Mouse (Mus musculus) CH12.LX (cell line): ENCODE results near the gene Abcb10. TPM values are rescaled to one million over a fixed set of nuclear protein-coding genes. Genes with fewer than 3 reads are reported as not detected.
A peak's percentile ranks its signal among the peaks of the same experiment; 100 is the strongest.
"Not testable (repeated sequence)": the region's sequence is repeated elsewhere in the genome, so short reads cannot be mapped to it uniquely, and the experiment has no call there.

Experiments used
- DNase-seq: peaks from one replicate; pipeline ENCODE4 v3.0.0-alpha.2; 2013; ENCODE audit errors: extremely low read depth
- H3K27ac ChIP-seq: 2 replicates; pipeline ENCODE4 v1.5.1; 2012; ENCODE audit warnings: low read depth, mild to moderate bottlenecking, control low read depth, moderate library complexity; ENCODE audit not compliant: insufficient read depth
- H3K27me3 ChIP-seq: replicated peaks from 2 replicates; pipeline ENCODE3; 2012; ENCODE audit warnings: inconsistent platforms
- H3K36me3 ChIP-seq, 2 experiments: replicated peaks in 1 of 2; 2 replicates each; pipeline versions ENCODE3 to v1.6.1; 2012; ENCODE audit warnings: inconsistent platforms in 1 of 2, low read length in 1 of 2, mild to moderate bottlenecking in 1 of 2, mixed read lengths in 1 of 2, moderate library complexity in 1 of 2; ENCODE audit not compliant: control insufficient read depth in 1 of 2, insufficient read depth in 1 of 2
- H3K4me1 ChIP-seq, 2 experiments: 2 replicates each; pipeline ENCODE4 v1.6.1; 2012; ENCODE audit warnings: inconsistent platforms in 1 of 2, moderate library complexity in 1 of 2; ENCODE audit not compliant: insufficient read depth in 2 of 2, control insufficient read depth in 1 of 2
- H3K4me2 ChIP-seq: 2 replicates; pipeline ENCODE4 v1.6.1; 2012; ENCODE audit warnings: low read depth, mild to moderate bottlenecking, control low read depth; ENCODE audit not compliant: poor library complexity, insufficient read depth, severe bottlenecking
- H3K4me3 ChIP-seq, 3 experiments: fragments of 150-350 bp in 1 of 3; sonication (generic) in 1 of 3; replicated peaks in 1 of 3; 2 replicates each; pipeline versions ENCODE3 to v1.5.1; 2011 to 2012; ENCODE audit warnings: low read depth in 2 of 3, low read length in 2 of 3, mild to moderate bottlenecking in 2 of 3, moderate library complexity in 2 of 3, control low read depth in 1 of 3, improper control_type of control experiment in 1 of 3, inconsistent platforms in 1 of 3, mixed read lengths in 1 of 3; ENCODE audit not compliant: poor library complexity in 1 of 3
- H3K79me2 ChIP-seq: replicated peaks from 2 replicates; pipeline ENCODE4 v1.6.1; 2012; ENCODE audit warnings: mild to moderate bottlenecking, moderate library complexity; ENCODE audit not compliant: control insufficient read depth, poor library complexity, insufficient read depth, severe bottlenecking; ENCODE audit errors: extremely low read depth
- H3K9ac ChIP-seq: 2 replicates; pipeline ENCODE4 v1.6.1; 2012; ENCODE audit warnings: low read depth, mild to moderate bottlenecking, control low read depth, moderate library complexity; ENCODE audit not compliant: insufficient read depth
- H3K9me3 ChIP-seq: replicated peaks from 2 replicates; pipeline ENCODE3; 2012; ENCODE audit warnings: low read length, inconsistent platforms, mixed read lengths
- CHD2 ChIP-seq: IDR thresholded peaks from 2 replicates; pipeline ENCODE4 v1.6.1; 2011; ENCODE audit warnings: low read length, improper control_type of control experiment
- CTCF ChIP-seq, 2 experiments: IDR thresholded peaks in 1 of 2; conservative IDR thresholded peaks in 1 of 2; 2 replicates each; pipeline ENCODE4 v1.5.1; 2011 to 2012; ENCODE audit warnings: low read depth in 2 of 2, low read length in 2 of 2, improper control_type of control experiment in 1 of 2, inconsistent platforms in 1 of 2, mild to moderate bottlenecking in 1 of 2, moderate library complexity in 1 of 2
- ELF1 ChIP-seq: IDR thresholded peaks from 2 replicates; pipeline ENCODE4 v1.6.1; 2014; ENCODE audit warnings: low read depth, mild to moderate bottlenecking, inconsistent platforms, low read length, improper control_type of control experiment
- ETS1 ChIP-seq: conservative IDR thresholded peaks from 2 replicates; pipeline ENCODE4 v1.6.1; 2012; ENCODE audit warnings: low read depth, mild to moderate bottlenecking, inconsistent platforms, low read length, improper control_type of control experiment, moderate library complexity
- JUN ChIP-seq: IDR thresholded peaks from 2 replicates; pipeline ENCODE4 v1.6.1; 2011; ENCODE audit warnings: low read depth, mild to moderate bottlenecking, low read length, improper control_type of control experiment, moderate library complexity; ENCODE audit not compliant: insufficient read depth
- KAT2A ChIP-seq: IDR thresholded peaks from 2 replicates; pipeline ENCODE4 v1.6.1; 2012; ENCODE audit warnings: low read length, improper control_type of control experiment, inconsistent platforms; ENCODE audit not compliant: insufficient replicate concordance
- MAFK ChIP-seq: IDR thresholded peaks from 2 replicates; pipeline ENCODE4 v1.6.1; 2011; ENCODE audit warnings: low read length, improper control_type of control experiment; ENCODE audit not compliant: insufficient replicate concordance
- MAX ChIP-seq: IDR thresholded peaks from 2 replicates; pipeline ENCODE4 v1.6.1; 2011; ENCODE audit warnings: low read length, improper control_type of control experiment
- MXI1 ChIP-seq: IDR thresholded peaks from 2 replicates; pipeline ENCODE4 v1.6.1; 2011; ENCODE audit warnings: mild to moderate bottlenecking, low read depth, low read length, improper control_type of control experiment
- SMC3 ChIP-seq: IDR thresholded peaks from 2 replicates; pipeline ENCODE4 v1.6.1; 2011; ENCODE audit warnings: low read depth, low read length, improper control_type of control experiment
- dilution Hi-C: fragments of 300-500 bp; cut with MboI; formaldehyde crosslinking; loops from 2 replicates; pipeline ENCODE4 v1.14.3; 2020; ENCODE audit warnings: low sequenced_read_pairs; ENCODE audit not compliant: extremely low pct_unique_long_range_greater_than_20kb, extremely low pct_ligation_motif_present
- in situ Hi-C: fragments of 300-500 bp; cut with MboI; formaldehyde crosslinking; loops from 3 replicates; pipeline ENCODE4 v1.14.3; 2019; ENCODE audit warnings: low sequenced_read_pairs, low pct_ligation_motif_present, low pct_unique_long_range_greater_than_20kb, mixed read lengths
- polyA plus RNA-seq: library from polyadenylated mRNA; unstranded; fragments of >175 nt; gene quantifications from 2 replicates; pipeline ENCODE4 v1.2.1, GENCODE M21; 2012; ENCODE audit warnings: low read depth; ENCODE audit not compliant: insufficient read length
- total RNA-seq, 2 experiments: library from RNA; depleted of rRNA; stranded (reverse); fragments of 300-350 nt in 1 of 2; fragments of >200 nt in 1 of 2; gene quantifications; 2 replicates each; pipeline ENCODE4 v1.2.3; 2012 to 2014

Gene Abcb10
- total and polyA plus RNA-seq, 3 experiments, result 8.0 to 8.5 (median 8.1) TPM

DNA sequence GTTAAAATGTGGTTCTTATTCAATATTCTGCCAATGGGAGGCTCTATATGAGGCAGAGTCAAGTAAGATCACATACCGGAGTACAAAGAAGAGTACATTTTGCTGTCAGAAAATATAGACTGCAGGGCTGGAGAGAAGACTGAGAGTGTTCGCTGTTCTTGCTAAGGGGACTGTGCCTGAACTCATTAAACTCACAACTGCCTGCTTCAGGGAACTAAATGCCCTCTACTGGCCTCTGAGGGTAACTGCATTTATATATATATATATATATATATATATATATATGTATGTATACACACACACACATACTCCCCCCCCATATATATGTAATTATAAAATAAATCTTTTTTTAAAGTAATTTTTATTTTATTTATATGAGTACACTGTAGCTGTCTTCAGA lies 16.0 kb downstream of the Abcb10 start:
- no peaks in the 10 kb centered on the region for H3K27me3 ChIP-seq
- DNase-seq, result peak; percentile 22
- H3K27ac ChIP-seq, result no peak overlapping the region
- TF ChIP-seq CTCF (conservative IDR thresholded peaks at IDR 0.05 in 1 of 2, IDR thresholded peaks at IDR 0.05 in 1 of 2; ENCODE audit: low read depth in 2 of 2, low read length in 2 of 2) (peak in 1 of 2 experiments; percentile 42; a peak in 2 of 4 replicates), ETS1 (no peak)
- peaks cover 0 to 75% of the 10 kb centered on the region in 2 experiments for H3K36me3 ChIP-seq
- no peaks in the 10 kb centered on the region for H3K9me3 ChIP-seq
- in situ Hi-C loops, result no loop called here
- no peaks in the 10 kb centered on the region for H3K79me2 ChIP-seq
- no peak overlapping the region for H3K4me2 ChIP-seq
- no peak overlapping the region for H3K9ac ChIP-seq
- dilution Hi-C loops, result no loop called here
- H3K4me1 ChIP-seq, result no peaks in the 10 kb centered on the region
- no peak overlapping the region for H3K4me3 ChIP-seq

DNA sequence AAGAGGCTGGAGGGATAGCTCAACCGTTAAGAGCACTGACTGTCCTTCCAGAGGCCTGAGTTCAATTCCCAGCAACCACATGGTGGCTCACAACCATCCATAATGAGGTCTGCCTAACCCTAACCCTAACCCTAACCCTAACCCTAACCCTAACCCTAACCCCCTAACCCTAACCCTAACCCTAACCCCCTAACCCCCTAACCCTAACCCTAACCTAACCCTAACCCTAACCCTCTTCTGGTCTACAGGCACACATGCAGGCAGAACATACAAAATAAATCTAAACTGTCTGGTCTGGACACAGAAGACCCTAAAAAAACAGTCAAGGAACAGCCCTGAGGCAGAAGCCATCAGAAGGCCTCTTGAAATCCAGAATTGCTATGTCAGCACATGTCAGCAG lies 21.6 kb downstream of the Abcb10 start:
- peaks cover 12 to 81% of the 10 kb centered on the region in 2 experiments for H3K36me3 ChIP-seq
- TF ChIP-seq MAFK (0 out of 2 replicates have a peak, but pooled peaks have one; percentile 15), KAT2A (no peak)
- H3K9ac ChIP-seq, result no peak overlapping the region
- in situ Hi-C loops, result no loop called here
- no peaks in the 10 kb centered on the region for H3K9me3 ChIP-seq
- H3K4me2 ChIP-seq, result no peak overlapping the region
- H3K27me3 ChIP-seq, result no peaks in the 10 kb centered on the region
- H3K79me2 ChIP-seq, result no peaks in the 10 kb centered on the region
- DNase-seq, result no peak
- no peak overlapping the region for H3K27ac ChIP-seq
- H3K4me3 ChIP-seq, result no peak overlapping the region
- H3K4me1 ChIP-seq, result no peaks in the 10 kb centered on the region
- dilution Hi-C loops, result no loop called here

DNA sequence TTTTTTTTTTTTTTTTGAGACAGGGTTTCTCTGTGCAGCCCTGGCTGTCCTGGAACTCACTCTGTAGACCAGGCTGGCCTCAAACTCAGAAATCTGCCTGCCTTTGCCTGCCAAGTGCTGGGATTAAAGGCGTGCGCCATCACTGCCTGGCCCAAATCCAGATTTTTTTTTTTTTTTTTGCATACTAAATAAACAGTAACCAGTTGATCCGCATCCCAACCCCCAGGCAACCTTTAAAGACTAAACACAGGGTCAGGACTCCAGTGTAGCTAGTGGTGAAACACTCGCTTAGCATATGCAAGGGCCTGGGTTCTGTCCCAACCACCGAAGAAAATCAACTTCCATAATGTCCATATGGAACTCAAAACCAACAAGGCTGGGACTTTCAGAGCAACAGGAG lies 22.4 kb downstream of the Abcb10 start:
- H3K9ac ChIP-seq, in situ Hi-C loops, H3K9me3 ChIP-seq, H3K4me1 ChIP-seq, H3K4me3 ChIP-seq, H3K27ac ChIP-seq, dilution Hi-C loops, H3K27me3 ChIP-seq, H3K4me2 ChIP-seq, H3K79me2 ChIP-seq, DNase-seq: not testable (repeated sequence)
- H3K36me3 ChIP-seq, result peaks cover 12 to 78% of the 10 kb centered on the region in 2 experiments

DNA sequence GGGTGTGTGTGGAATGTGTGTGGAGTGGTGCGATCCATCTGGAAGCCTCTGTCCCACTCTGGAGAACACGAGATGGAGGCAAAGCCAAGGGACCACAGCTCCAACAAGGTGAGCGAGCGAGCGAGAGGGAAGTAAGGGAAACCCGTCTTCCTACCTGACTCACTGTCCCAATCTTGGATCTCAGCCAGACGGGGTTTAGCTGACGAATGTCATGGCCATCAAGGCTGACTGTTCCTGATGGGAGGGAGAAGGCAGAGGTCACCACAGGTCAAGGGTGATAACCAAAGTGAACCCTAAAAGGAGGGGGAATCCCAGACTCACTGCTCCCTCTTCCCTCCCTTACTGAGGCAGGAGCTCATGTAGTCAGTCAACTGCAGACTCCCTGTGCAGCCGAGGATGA lies 22.9 kb downstream of the Abcb10 start:
- no peaks in the 10 kb centered on the region for H3K27me3 ChIP-seq
- no peaks in the 10 kb centered on the region for H3K9me3 ChIP-seq
- no peak for DNase-seq
- no peaks in the 10 kb centered on the region for H3K4me1 ChIP-seq
- H3K9ac ChIP-seq, result no peak overlapping the region
- no peaks in the 10 kb centered on the region for H3K79me2 ChIP-seq
- H3K27ac ChIP-seq, result no peak overlapping the region
- no peak overlapping the region for H3K4me2 ChIP-seq
- no peak overlapping the region for H3K4me3 ChIP-seq
- TF ChIP-seq JUN (no peak), ELF1 (no peak), MAFK (no peak), MXI1 (no peak), MAX (no peak), SMC3 (no peak), CHD2 (no peak)
- dilution Hi-C loops, result no loop called here
- peaks cover 12 to 79% of the 10 kb centered on the region in 2 experiments for H3K36me3 ChIP-seq
- in situ Hi-C loops, result no loop called here
